Mouse (Mus musculus) left cerebral cortex, adult 8-10 months (tissue): ENCODE measurements around the gene Mrps14. TPM values are rescaled to one million over a fixed set of nuclear protein-coding genes. Genes with fewer than 3 reads are reported as not detected.

Source experiments
- DNase-seq, 2 experiments: peaks; one replicate each; pipeline ENCODE4 v3.0.0; 2022; ENCODE audit warnings: low spot score in 2 of 2
- total RNA-seq, 4 experiments: library from RNA; stranded (reverse); gene quantifications; 2 replicates each; pipeline ENCODE4 v1.2.4; 2022

Mrps14 gene
- 10 to 100 TPM; 61.1 to 68.7 (median 63.9) TPM for total RNA-seq

- DNase-seq, result peak; percentile 92 to 99
These were observed at the start of gene Mrps14 for GRCm38 (mm10) chr1:160194529-160195336. TSS of gene Mrps14 (plus strand) at chr1:160195215.

GRCm38 (mm10) chr1:160145606-160146005, 49.4 kb upstream of the Mrps14 start:
- no peak for DNase-seq

GRCm38 (mm10) chr1:160147274-160147673, 47.7 kb upstream of the Mrps14 start:
- no peak for DNase-seq

- peak; percentile 4 to 24 for DNase-seq
These were observed 45.6 kb upstream of the Mrps14 start for GRCm38 (mm10) chr1:160149291-160149906.

GRCm38 (mm10) chr1:160150726-160151125, 44.3 kb upstream of the Mrps14 start:
- no peak for DNase-seq

- no peak for DNase-seq
These were observed 41.5 kb upstream of the Mrps14 start, which contains the start of gene Tnn for GRCm38 (mm10) chr1:160153480-160153879. TSS of gene Tnn (minus strand) at chr1:160153580.

- DNase-seq, result no peak
These were observed 36.8 kb upstream of the Mrps14 start for GRCm38 (mm10) chr1:160158190-160158589.

GRCm38 (mm10) chr1:160166600-160166999, 28.4 kb upstream of the Mrps14 start:
- no peak for DNase-seq

GRCm38 (mm10) chr1:160176903-160177302, 18.1 kb upstream of the Mrps14 start:
- DNase-seq, result no peak

- no peak for DNase-seq
These were observed 13.8 kb upstream of the Mrps14 start for GRCm38 (mm10) chr1:160181216-160181615.

GRCm38 (mm10) chr1:160184506-160184905, 10.5 kb upstream of the Mrps14 start:
- peak; percentile 30 for DNase-seq

GRCm38 (mm10) chr1:160195337-160195663, 285 bp downstream of the Mrps14 start:
- DNase-seq, result no peak

GRCm38 (mm10) chr1:160205486-160205885, 10.5 kb downstream of the Mrps14 start:
- DNase-seq, result no peak

- DNase-seq, result no peak
These were observed 14.8 kb downstream of the Mrps14 start for GRCm38 (mm10) chr1:160209844-160210243.

- no peak for DNase-seq
These were observed 15.6 kb downstream of the Mrps14 start for GRCm38 (mm10) chr1:160210566-160210965.

- DNase-seq, result no peak
These were observed 16.6 kb downstream of the Mrps14 start for GRCm38 (mm10) chr1:160211597-160212122.

- DNase-seq, result peak; percentile 50 to 57
These were observed 17.2 kb downstream of the Mrps14 start for GRCm38 (mm10) chr1:160212123-160212691.

GRCm38 (mm10) chr1:160212703-160213669, 18.0 kb downstream of the Mrps14 start, which contains the start of gene Cacybp:
TSS of gene Cacybp (minus strand) at chr1:160212875.
- peak; percentile 99 for DNase-seq

- DNase-seq, result no peak
These were observed 19.2 kb downstream of the Mrps14 start for GRCm38 (mm10) chr1:160214171-160214570.

GRCm38 (mm10) chr1:160217898-160218297, 22.9 kb downstream of the Mrps14 start:
- no peak for DNase-seq

- DNase-seq, result no peak
These were observed 29.1 kb downstream of the Mrps14 start for GRCm38 (mm10) chr1:160224093-160224492.
